ENCODE assay signal across 10 mouse cellular contexts in the genomic region with DNA sequence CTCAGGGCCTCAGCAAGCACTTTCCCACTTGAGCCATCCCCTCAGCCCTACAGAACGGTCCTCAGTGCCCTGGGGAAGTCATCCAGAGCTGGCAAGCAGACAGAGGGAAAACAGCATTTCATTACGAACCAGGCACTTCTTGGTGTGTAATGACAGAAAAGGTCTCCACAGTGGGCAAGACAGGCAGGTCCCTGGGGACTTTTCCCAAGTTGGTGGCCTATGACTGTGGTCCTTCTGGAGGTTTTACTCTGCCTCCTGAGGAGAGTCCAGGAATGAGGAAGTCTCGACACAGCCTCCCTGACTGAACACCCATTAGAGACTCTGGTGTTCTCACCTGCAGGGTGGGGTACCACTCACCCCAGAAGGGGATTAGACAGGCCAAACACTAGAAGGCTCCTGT. TPM values are rescaled to one million over a fixed set of nuclear protein-coding genes. Genes with fewer than 3 reads are reported as not detected.
DNase-seq lines count a peak whose midpoint lies in the region; ATAC-seq and TF ChIP-seq lines count a peak whose summit lies in the region.
"Had no signal": no experiment of that assay in that cellular context is flagged by ENCODE, and none has a peak within 500 bp of the region (broad histone marks: within the 10 kb centered on the region; RNA-seq: fewer than 3 reads in every experiment).

No protein-coding gene starts in this region.

- 80% methylated on average over 3 of the region's 3 CpGs for WGBS in forebrain, embryonic 15.5 days
- WGBS in forebrain, postnatal 0 days: 64% methylated on average over 3 of the region's 3 CpGs
- WGBS in lung, postnatal 0 days: 30% methylated on average over 3 of the region's 3 CpGs
- 67% methylated on average over 3 of the region's 3 CpGs for WGBS in intestine, embryonic 16.5 days
- WGBS in stomach, embryonic 15.5 days: 65% methylated on average over 3 of the region's 3 CpGs

- H3K4me2 ChIP-seq in forebrain, embryonic 15.5 days (replicated peaks): no peak overlapping the region
- no peak overlapping the region for H3K4me2 ChIP-seq in forebrain, postnatal 0 days (ENCODE audit: low read depth)
- H3K4me2 ChIP-seq in lung, postnatal 0 days (replicated peaks; ENCODE audit: low read depth, low read length): no peak overlapping the region
- no peak overlapping the region for H3K4me2 ChIP-seq in intestine, embryonic 16.5 days (ENCODE audit: low read depth, low read length)
- H3K4me2 ChIP-seq in stomach, embryonic 15.5 days: no peak overlapping the region

- ATAC-seq in forebrain, embryonic 15.5 days (replicated peaks): no peak
- no peak for ATAC-seq in forebrain, postnatal 0 days
- peak; percentile 57 for ATAC-seq in lung, postnatal 0 days
- ATAC-seq in intestine, embryonic 16.5 days: no peak
- ATAC-seq in stomach, embryonic 15.5 days (ENCODE audit: insufficient read depth, low FRiP score, low read depth): no peak

- peaks cover 21% of the 10 kb centered on the region for H3K36me3 ChIP-seq in forebrain, embryonic 15.5 days
- peaks cover 33% of the 10 kb centered on the region for H3K36me3 ChIP-seq in forebrain, postnatal 0 days (ENCODE audit: insufficient read depth)
- no peaks in the 10 kb centered on the region for H3K36me3 ChIP-seq in lung, postnatal 0 days (ENCODE audit: insufficient read depth, low read length)
- H3K36me3 ChIP-seq in intestine, embryonic 16.5 days (ENCODE audit: control insufficient read depth, insufficient read depth, low read length): peaks cover 6% of the 10 kb centered on the region; the same call in 1 of the 2 replicates
- H3K36me3 ChIP-seq in stomach, embryonic 15.5 days: peaks cover 5% of the 10 kb centered on the region; the same call in 1 of the 2 replicates

- TF ChIP-seq EP300 in lung, postnatal 0 days (IDR thresholded peaks at IDR 0.05): no peak

- no peaks in the 10 kb centered on the region for H3K27me3 ChIP-seq in forebrain, embryonic 15.5 days
- no peaks in the 10 kb centered on the region for H3K27me3 ChIP-seq in forebrain, postnatal 0 days (ENCODE audit: insufficient read depth, low read length)
- no peaks in the 10 kb centered on the region for H3K27me3 ChIP-seq in lung, postnatal 0 days (replicated peaks; ENCODE audit: insufficient read depth, low read length)
- no peaks in the 10 kb centered on the region for H3K27me3 ChIP-seq in intestine, embryonic 16.5 days (replicated peaks; ENCODE audit: control insufficient read depth, insufficient read depth, low read length)
- no peaks in the 10 kb centered on the region for H3K27me3 ChIP-seq in stomach, embryonic 15.5 days (replicated peaks)
- H3K27me3 ChIP-seq: CH12.LX had no signal

- peaks cover 72% of the 10 kb centered on the region for H3K4me1 ChIP-seq in forebrain, embryonic 15.5 days
- peaks cover 41% of the 10 kb centered on the region for H3K4me1 ChIP-seq in forebrain, postnatal 0 days (ENCODE audit: insufficient read depth)
- H3K4me1 ChIP-seq in lung, postnatal 0 days (ENCODE audit: insufficient read depth, low read depth, low read length): peaks cover 33% of the 10 kb centered on the region
- H3K4me1 ChIP-seq in intestine, embryonic 16.5 days (ENCODE audit: control insufficient read depth, insufficient read depth, low read length): peaks cover 76% of the 10 kb centered on the region
- H3K4me1 ChIP-seq in stomach, embryonic 15.5 days: peaks cover 69% of the 10 kb centered on the region

- TF ChIP-seq CTCF in forebrain, postnatal 0 days (IDR thresholded peaks at IDR 0.05; ENCODE audit: low read depth): no peak
- no peak for TF ChIP-seq CTCF in lung, postnatal 0 days (IDR thresholded peaks at IDR 0.05)

- 0 out of 2 replicates have a peak overlapping the region, but pooled peaks have one; percentile 84 for H3K27ac ChIP-seq in forebrain, embryonic 15.5 days (replicated peaks)
- no peak overlapping the region for H3K27ac ChIP-seq in forebrain, postnatal 0 days (ENCODE audit: low read depth, low read length)
- peak overlapping the region; percentile 90 for H3K27ac ChIP-seq in lung, postnatal 0 days (ENCODE audit: low read length)
- H3K27ac ChIP-seq in intestine, embryonic 16.5 days (ENCODE audit: low read length): peak overlapping the region; percentile 96; the same call in 1 of the 2 replicates
- peak overlapping the region; percentile 90 for H3K27ac ChIP-seq in stomach, embryonic 15.5 days

- DNase-seq in forebrain, postnatal 0 days: no peak
- peak; percentile 74 for DNase-seq in lung, postnatal 0 days (ENCODE audit: low spot score)
- no peak for DNase-seq in lung, postnatal 10 days
- no peak for DNase-seq in adrenal gland, adult 2 months
- DNase-seq in cerebellum, adult 9-10 months: no peak
- DNase-seq: right cerebral cortex, adult 18-20 months had no signal

- H3K9me3 ChIP-seq in forebrain, embryonic 15.5 days: no peaks in the 10 kb centered on the region
- no peaks in the 10 kb centered on the region for H3K9me3 ChIP-seq in forebrain, postnatal 0 days (ENCODE audit: low read length)
- no peaks in the 10 kb centered on the region for H3K9me3 ChIP-seq in lung, postnatal 0 days (ENCODE audit: low read length)
- no peaks in the 10 kb centered on the region for H3K9me3 ChIP-seq in intestine, embryonic 16.5 days (ENCODE audit: control insufficient read depth, low read length)
- no peaks in the 10 kb centered on the region for H3K9me3 ChIP-seq in stomach, embryonic 15.5 days

- no peak overlapping the region for H3K4me3 ChIP-seq in forebrain, embryonic 15.5 days
- no peak overlapping the region for H3K4me3 ChIP-seq in forebrain, postnatal 0 days (ENCODE audit: low read depth, low read length)
- no peak overlapping the region for H3K4me3 ChIP-seq in lung, postnatal 0 days (ENCODE audit: low read depth, low read length)
- no peak overlapping the region for H3K4me3 ChIP-seq in intestine, embryonic 16.5 days (ENCODE audit: low read length)
- H3K4me3 ChIP-seq in stomach, embryonic 15.5 days (replicated peaks): no peak overlapping the region

- no peak overlapping the region for H3K9ac ChIP-seq in forebrain, embryonic 15.5 days (replicated peaks)
- H3K9ac ChIP-seq in forebrain, postnatal 0 days: no peak overlapping the region
- H3K9ac ChIP-seq in lung, postnatal 0 days (replicated peaks; ENCODE audit: low read depth): no peak overlapping the region
- H3K9ac ChIP-seq in intestine, embryonic 16.5 days (ENCODE audit: low read depth, low read length): no peak overlapping the region
- no peak overlapping the region for H3K9ac ChIP-seq in stomach, embryonic 15.5 days

RNA-seq across cellular contexts. Expression of a gene that starts 25.0 kb away (rescaled TPM):
- polyA plus RNA-seq in forebrain, embryonic 15.5 days (2015; fragmentation: Nextera tagmentation; extraction: Ambion mirVana): 81.0 and 85.9 TPM in 2 replicates
- 51.4 and 63.5 TPM in 2 replicates for total RNA-seq in forebrain, postnatal 0 days (2014; rRNA removed)
- polyA plus RNA-seq in forebrain, postnatal 0 days (2015; fragmentation: Nextera tagmentation; extraction: Ambion mirVana): 37.7 and 45.7 TPM in 2 replicates
- 30.7 and 32.1 TPM in 2 replicates for polyA plus RNA-seq in lung, postnatal 0 days (2015; fragmentation: Nextera tagmentation; extraction: Ambion mirVana)
- polyA plus RNA-seq in intestine, embryonic 16.5 days (2015; fragmentation: Nextera tagmentation; extraction: Ambion mirVana): 57.3 and 61.6 TPM in 2 replicates
- polyA plus RNA-seq in stomach, embryonic 15.5 days (2015; fragmentation: Nextera tagmentation; extraction: Ambion mirVana): 53.6 and 54.5 TPM in 2 replicates
- 10 to 100 TPM; 53.9 to 56.5 TPM for total RNA-seq in adrenal gland, adult 2 months (2021)
- 21.3 and 22.2 TPM in 2 replicates for polyA plus RNA-seq in adrenal gland, adult 2 months (2012; rRNA removed)
